Mouse (Mus musculus): ENCODE measurements around the gene Vav2. TPM values are rescaled to one million over a fixed set of nuclear protein-coding genes. Genes with fewer than 3 reads are reported as not detected.
A peak's percentile ranks its signal among the peaks of the same experiment; 100 is the strongest.

Vav2 gene
- polyA plus RNA-seq, 1 experiment from 2014 or later, result 6.8 TPM

DNA sequence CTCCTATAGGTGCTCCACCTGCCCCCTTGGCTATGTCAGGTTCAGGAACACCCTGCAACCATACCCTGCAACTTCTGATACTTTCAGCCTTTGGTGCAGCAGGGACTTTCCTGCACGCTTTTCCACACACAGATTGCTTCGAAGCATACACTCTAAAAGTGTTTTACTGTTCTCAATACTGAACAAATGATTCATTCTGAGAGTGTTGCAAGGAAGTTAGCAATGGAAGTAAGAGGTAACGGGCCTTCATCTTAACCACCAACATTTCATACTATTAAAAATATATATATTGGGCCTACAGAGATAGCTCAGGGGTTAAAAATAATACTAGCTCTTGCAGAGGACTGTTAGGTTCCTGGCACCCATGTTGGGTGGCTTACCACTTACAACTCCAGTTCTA is 132.1 kb downstream of the Vav2 start:
- no peaks in the 10 kb centered on the region for H3K27me3 ChIP-seq (ENCODE audit: control insufficient read depth, insufficient read depth, low read length)
- no peak overlapping the region for H3K9ac ChIP-seq (ENCODE audit: low read length)
- no peaks in the 10 kb centered on the region for H3K9me3 ChIP-seq (ENCODE audit: control insufficient read depth, low read length)
- no peak for ATAC-seq (ENCODE audit: insufficient number of reproducible peaks, low FRiP score, low TSS enrichment, low read depth)
- WGBS, result 95% methylated on average over 3 of the region's 3 CpGs
- H3K27ac ChIP-seq (replicated peaks; ENCODE audit: low read depth, low read length), result no peak overlapping the region
- DNase-seq (ENCODE audit: low spot score), result no peak
- H3K4me1 ChIP-seq (ENCODE audit: control insufficient read depth, insufficient read depth, low read length), result peaks cover 10% of the 10 kb centered on the region
- H3K4me2 ChIP-seq (ENCODE audit: low read depth, severe bottlenecking), result no peak overlapping the region
- no peak overlapping the region for H3K4me3 ChIP-seq (ENCODE audit: low read depth, low read length)
- peaks cover 7% of the 10 kb centered on the region; the same call in 1 of the 2 replicates for H3K36me3 ChIP-seq (ENCODE audit: control insufficient read depth, insufficient read depth, low read length)

DNA sequence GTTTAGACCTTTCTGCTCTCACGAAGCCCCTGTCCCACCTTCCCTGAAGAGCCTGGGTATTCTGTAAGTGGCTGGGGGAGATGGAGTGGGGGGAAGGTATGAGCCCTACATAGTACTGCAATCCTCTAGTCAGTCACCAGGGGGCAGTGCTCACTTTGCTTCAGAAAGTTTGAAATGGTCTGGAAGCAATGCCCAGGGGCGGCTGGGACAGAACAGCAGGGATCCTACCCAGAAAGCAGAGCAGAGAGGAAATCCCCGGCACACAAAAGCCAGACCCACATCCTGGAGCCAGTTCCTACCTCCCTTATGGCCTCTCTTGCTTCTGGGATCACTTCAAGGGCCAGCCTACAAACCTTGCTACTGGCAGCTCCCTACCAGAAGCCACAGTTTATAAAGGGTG is 137.8 kb downstream of the Vav2 start:
- Histone ChIP-seq H3K4me1 (ENCODE audit: control insufficient read depth, insufficient read depth, low read length) (peaks cover 5% of the 10 kb centered on the region; the same call in 1 of the 2 replicates), H3K36me3 (ENCODE audit: control insufficient read depth, insufficient read depth, low read length) (peaks cover 8% of the 10 kb centered on the region), H3K4me3 (ENCODE audit: low read depth, low read length) (no peak overlapping the region), H3K9ac (ENCODE audit: low read length) (0 out of 2 replicates have a peak overlapping the region, but pooled peaks have one; percentile 34), H3K4me2 (ENCODE audit: low read depth, severe bottlenecking) (peak overlapping the region; percentile 7; the same call in 1 of the 2 replicates), H3K9me3 (ENCODE audit: control insufficient read depth, low read length) (no peaks in the 10 kb centered on the region), H3K27ac (replicated peaks; ENCODE audit: low read depth, low read length) (peak overlapping the region; percentile 77), H3K27me3 (ENCODE audit: control insufficient read depth, insufficient read depth, low read length) (no peaks in the 10 kb centered on the region)
- 16% methylated on average over 3 of the region's 3 CpGs for WGBS
- ATAC-seq (ENCODE audit: insufficient number of reproducible peaks, low FRiP score, low TSS enrichment, low read depth), result peak; percentile 46; the same call in 1 of the 2 replicates
- DNase-seq (ENCODE audit: low spot score), result peak; percentile 94

DNA sequence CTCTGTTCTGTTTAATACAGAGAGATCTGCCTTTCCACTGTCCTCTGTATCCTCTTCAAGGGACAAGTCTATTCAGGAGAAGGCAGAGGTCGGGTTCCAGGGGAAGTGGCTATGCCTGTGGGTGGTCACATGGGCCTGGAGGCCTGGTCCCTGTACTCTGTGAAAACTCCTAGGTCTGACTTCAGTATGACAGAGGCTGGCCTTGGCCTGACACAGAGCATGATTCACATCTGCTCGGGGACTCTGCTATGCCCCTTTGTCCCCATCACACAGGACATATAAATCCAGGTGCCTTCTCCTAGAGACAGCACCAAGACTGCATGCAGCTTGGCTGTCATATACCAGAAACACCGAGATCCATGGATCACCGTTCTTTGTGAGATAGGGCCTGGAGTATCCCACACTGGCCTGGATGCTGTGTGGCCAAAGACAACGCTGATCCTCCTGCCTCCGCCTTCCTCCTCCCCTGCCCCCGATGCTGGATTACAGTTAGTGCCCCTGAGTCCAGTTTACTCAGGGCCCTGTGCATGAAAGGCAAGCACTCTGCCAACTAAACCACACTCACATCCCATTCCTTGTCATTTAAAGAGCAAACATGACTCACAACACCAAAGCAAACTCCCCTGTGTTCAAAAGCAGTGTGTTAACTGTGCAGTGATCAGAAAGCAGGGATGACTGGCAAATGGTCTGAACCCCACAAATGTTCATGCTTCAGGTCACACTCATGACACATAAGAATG is 139.7 kb downstream of the Vav2 start:
- H3K9me3 ChIP-seq (ENCODE audit: control insufficient read depth, low read length), result no peaks in the 10 kb centered on the region
- no peaks in the 10 kb centered on the region for H3K27me3 ChIP-seq (ENCODE audit: control insufficient read depth, insufficient read depth, low read length)
- no peak overlapping the region for H3K9ac ChIP-seq (ENCODE audit: low read length)
- H3K36me3 ChIP-seq (ENCODE audit: control insufficient read depth, insufficient read depth, low read length), result peaks cover 10% of the 10 kb centered on the region
- WGBS, result 89% methylated on average over 7 of the region's 7 CpGs
- no peak overlapping the region for H3K4me3 ChIP-seq (ENCODE audit: low read depth, low read length)
- no peak overlapping the region for H3K4me2 ChIP-seq (ENCODE audit: low read depth, severe bottlenecking)
- DNase-seq (ENCODE audit: low spot score) (no peak), ATAC-seq (ENCODE audit: insufficient number of reproducible peaks, low FRiP score, low TSS enrichment, low read depth) (no peak)
- H3K4me1 ChIP-seq (ENCODE audit: control insufficient read depth, insufficient read depth, low read length), result peaks cover 5% of the 10 kb centered on the region; the same call in 1 of the 2 replicates
- no peak overlapping the region for H3K27ac ChIP-seq (replicated peaks; ENCODE audit: low read depth, low read length)

DNA sequence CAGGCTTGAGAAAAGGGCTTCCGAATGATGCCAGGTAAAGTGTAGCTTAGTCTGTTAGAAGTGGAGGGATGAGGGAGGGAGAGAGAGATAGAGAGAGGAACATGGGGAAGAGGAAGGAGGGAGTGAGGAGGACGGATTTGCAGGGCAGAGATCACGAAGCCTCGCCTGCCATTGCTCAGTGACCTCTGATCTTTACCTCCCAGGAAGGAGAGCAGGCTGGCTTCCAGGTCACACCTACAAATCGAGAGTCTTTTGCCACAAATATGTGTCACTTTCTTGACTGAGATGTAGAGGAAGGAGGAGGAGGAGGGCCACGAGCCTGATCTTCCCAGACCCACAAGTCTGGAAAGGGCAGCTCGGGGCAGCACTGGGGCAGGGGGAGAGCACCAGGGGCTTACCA is 142.4 kb downstream of the Vav2 start:
- H3K27ac ChIP-seq (replicated peaks; ENCODE audit: low read depth, low read length), result no peak overlapping the region
- WGBS, result 63% methylated on average over 7 of the region's 7 CpGs
- no peaks in the 10 kb centered on the region for H3K27me3 ChIP-seq (ENCODE audit: control insufficient read depth, insufficient read depth, low read length)
- H3K36me3 ChIP-seq (ENCODE audit: control insufficient read depth, insufficient read depth, low read length), result peaks cover 5% of the 10 kb centered on the region
- DNase-seq (ENCODE audit: low spot score) (no peak), ATAC-seq (ENCODE audit: insufficient number of reproducible peaks, low FRiP score, low TSS enrichment, low read depth) (no peak)
- H3K4me2 ChIP-seq (ENCODE audit: low read depth, severe bottlenecking), result no peak overlapping the region
- no peaks in the 10 kb centered on the region for H3K9me3 ChIP-seq (ENCODE audit: control insufficient read depth, low read length)
- no peak overlapping the region for H3K9ac ChIP-seq (ENCODE audit: low read length)
- H3K4me3 ChIP-seq (ENCODE audit: low read depth, low read length), result no peak overlapping the region
- peaks cover 5% of the 10 kb centered on the region; the same call in 1 of the 2 replicates for H3K4me1 ChIP-seq (ENCODE audit: control insufficient read depth, insufficient read depth, low read length)

DNA sequence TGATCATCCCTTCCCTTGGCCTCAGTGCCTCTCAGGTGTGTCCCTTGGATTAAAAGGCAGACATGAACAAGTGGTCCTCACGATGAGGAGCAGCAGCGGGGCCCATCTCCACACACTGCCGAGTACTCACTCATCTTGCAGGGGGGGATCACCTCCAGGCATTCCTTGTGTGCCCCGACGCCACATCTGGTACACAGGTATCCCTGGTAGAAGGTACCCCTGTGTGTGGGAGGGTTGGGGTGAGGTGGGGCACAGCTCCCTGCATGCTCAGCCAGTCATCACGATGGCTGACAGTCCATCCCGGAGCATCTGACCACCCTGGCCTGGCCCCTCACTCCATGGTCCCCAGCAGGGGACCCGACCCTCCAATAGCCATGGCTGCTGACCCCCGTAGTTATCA is 145.1 kb downstream of the Vav2 start:
- no peaks in the 10 kb centered on the region for H3K4me1 ChIP-seq (ENCODE audit: control insufficient read depth, insufficient read depth, low read length)
- ATAC-seq (ENCODE audit: insufficient number of reproducible peaks, low FRiP score, low TSS enrichment, low read depth) (no peak), DNase-seq (ENCODE audit: low spot score) (no peak)
- WGBS, result 89% methylated on average over 9 of the region's 9 CpGs
- H3K9me3 ChIP-seq (ENCODE audit: control insufficient read depth, low read length), result no peaks in the 10 kb centered on the region
- H3K36me3 ChIP-seq (ENCODE audit: control insufficient read depth, insufficient read depth, low read length), result peaks cover 2% of the 10 kb centered on the region; the same call in 1 of the 2 replicates
- H3K4me3 ChIP-seq (ENCODE audit: low read depth, low read length), result no peak overlapping the region
- H3K9ac ChIP-seq (ENCODE audit: low read length), result no peak overlapping the region
- H3K4me2 ChIP-seq (ENCODE audit: low read depth, severe bottlenecking), result no peak overlapping the region
- H3K27me3 ChIP-seq (ENCODE audit: control insufficient read depth, insufficient read depth, low read length), result no peaks in the 10 kb centered on the region
- H3K27ac ChIP-seq (replicated peaks; ENCODE audit: low read depth, low read length), result no peak overlapping the region

DNA sequence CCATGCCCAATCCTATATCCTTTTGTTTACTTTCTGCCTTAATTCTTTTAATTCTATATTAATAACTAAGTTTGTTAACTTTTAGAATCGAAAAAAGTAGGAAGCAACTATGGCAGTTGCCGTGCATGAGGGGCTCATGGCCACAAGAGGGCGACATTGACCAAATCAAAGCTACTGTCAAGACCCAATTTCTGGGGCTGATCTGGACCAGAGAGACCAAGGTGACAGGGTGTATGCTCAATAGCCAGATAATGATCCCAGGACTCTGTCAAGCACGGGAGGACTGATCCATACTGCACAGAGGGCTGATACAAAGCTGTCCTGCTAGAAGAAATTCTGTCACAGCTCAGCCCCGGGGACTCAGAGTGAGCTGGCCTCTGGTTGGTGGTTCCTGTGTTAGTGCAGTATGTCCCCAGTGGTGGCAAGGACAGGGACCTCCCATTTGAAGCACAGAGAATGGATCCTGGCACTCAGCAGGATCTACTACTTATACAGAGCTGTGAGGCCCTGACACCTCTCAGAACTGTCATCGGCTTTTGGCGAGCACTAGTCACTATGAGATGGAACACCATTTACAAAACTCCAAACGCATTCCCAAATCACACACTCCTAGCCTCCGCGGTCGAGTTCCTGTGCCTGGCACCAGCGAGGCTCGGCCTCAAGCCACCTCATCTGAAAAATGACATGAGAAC is 145.8 kb downstream of the Vav2 start:
- Histone ChIP-seq H3K9ac (ENCODE audit: low read length) (no peak overlapping the region), H3K27ac (replicated peaks; ENCODE audit: low read depth, low read length) (no peak overlapping the region), H3K9me3 (ENCODE audit: control insufficient read depth, low read length) (no peaks in the 10 kb centered on the region), H3K4me3 (ENCODE audit: low read depth, low read length) (no peak overlapping the region), H3K4me1 (ENCODE audit: control insufficient read depth, insufficient read depth, low read length) (no peaks in the 10 kb centered on the region), H3K36me3 (ENCODE audit: control insufficient read depth, insufficient read depth, low read length) (peaks cover 2% of the 10 kb centered on the region; the same call in 1 of the 2 replicates), H3K27me3 (ENCODE audit: control insufficient read depth, insufficient read depth, low read length) (no peaks in the 10 kb centered on the region), H3K4me2 (ENCODE audit: low read depth, severe bottlenecking) (no peak overlapping the region)
- WGBS, result 68% methylated on average over 13 of the region's 13 CpGs
- DNase-seq (ENCODE audit: low spot score), result peak; percentile 84
- ATAC-seq (ENCODE audit: insufficient number of reproducible peaks, low FRiP score, low TSS enrichment, low read depth), result no peak

DNA sequence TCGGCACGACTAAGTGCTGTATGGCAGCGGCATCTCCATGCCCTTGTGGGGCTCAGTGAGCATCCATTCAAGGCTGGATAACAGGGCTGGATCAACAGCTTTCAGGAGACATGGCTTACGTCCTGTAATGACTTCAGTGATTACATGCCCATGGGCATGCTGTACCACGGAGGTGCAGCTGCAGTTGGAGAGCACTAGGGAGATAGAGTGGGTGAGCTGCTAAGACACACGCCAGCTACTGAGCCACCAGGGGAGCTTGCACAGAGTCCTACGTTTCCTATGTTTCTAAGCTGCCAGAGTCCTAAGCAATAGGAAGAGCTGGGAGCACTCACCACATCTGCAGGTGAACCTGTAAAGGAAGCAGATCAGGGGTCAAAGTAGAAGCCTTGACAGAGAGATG is 148.0 kb downstream of the Vav2 start:
- H3K4me2 ChIP-seq (ENCODE audit: low read depth, severe bottlenecking), result no peak overlapping the region
- 92% methylated on average over 7 of the region's 7 CpGs for WGBS
- ATAC-seq (ENCODE audit: insufficient number of reproducible peaks, low FRiP score, low TSS enrichment, low read depth) (no peak), DNase-seq (ENCODE audit: low spot score) (no peak)
- H3K9ac ChIP-seq (ENCODE audit: low read length), result no peak overlapping the region
- no peak overlapping the region for H3K4me3 ChIP-seq (ENCODE audit: low read depth, low read length)
- no peaks in the 10 kb centered on the region for H3K9me3 ChIP-seq (ENCODE audit: control insufficient read depth, low read length)
- no peaks in the 10 kb centered on the region for H3K4me1 ChIP-seq (ENCODE audit: control insufficient read depth, insufficient read depth, low read length)
- no peak overlapping the region for H3K27ac ChIP-seq (replicated peaks; ENCODE audit: low read depth, low read length)
- peaks cover 8% of the 10 kb centered on the region; the same call in 1 of the 2 replicates for H3K36me3 ChIP-seq (ENCODE audit: control insufficient read depth, insufficient read depth, low read length)
- H3K27me3 ChIP-seq (ENCODE audit: control insufficient read depth, insufficient read depth, low read length), result no peaks in the 10 kb centered on the region

DNA sequence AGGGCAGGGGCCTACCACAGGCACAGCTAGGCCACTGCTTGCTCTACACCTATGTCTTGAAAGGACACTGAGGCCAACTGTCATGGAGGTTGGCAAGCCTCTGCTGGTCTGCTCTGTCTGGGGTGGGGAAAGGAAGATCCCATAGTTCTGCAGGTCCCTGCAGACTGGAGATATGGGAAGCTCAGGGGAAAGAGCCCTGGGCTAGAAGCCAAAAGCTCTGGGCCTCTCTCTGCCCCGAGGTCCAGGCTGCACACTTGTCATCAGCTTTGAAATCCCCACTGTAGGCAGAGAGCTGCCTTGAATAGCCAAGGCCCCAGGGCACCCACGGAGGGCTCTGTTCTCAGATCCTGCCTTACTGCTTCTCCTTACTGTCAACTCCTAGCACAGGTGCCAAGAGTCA is 158.5 kb downstream of the Vav2 start:
- no peaks in the 10 kb centered on the region for H3K27me3 ChIP-seq (ENCODE audit: control insufficient read depth, insufficient read depth, low read length)
- H3K27ac ChIP-seq (replicated peaks; ENCODE audit: low read depth, low read length), result no peak overlapping the region
- no peak overlapping the region for H3K4me2 ChIP-seq (ENCODE audit: low read depth, severe bottlenecking)
- H3K9ac ChIP-seq (ENCODE audit: low read length), result no peak overlapping the region
- no peaks in the 10 kb centered on the region for H3K4me1 ChIP-seq (ENCODE audit: control insufficient read depth, insufficient read depth, low read length)
- ATAC-seq (ENCODE audit: insufficient number of reproducible peaks, low FRiP score, low TSS enrichment, low read depth) (no peak), DNase-seq (ENCODE audit: low spot score) (no peak)
- H3K36me3 ChIP-seq (ENCODE audit: control insufficient read depth, insufficient read depth, low read length), result peaks cover 14% of the 10 kb centered on the region
- WGBS, result 78% methylated on average over 2 of the region's 2 CpGs
- H3K4me3 ChIP-seq (ENCODE audit: low read depth, low read length), result no peak overlapping the region
- no peaks in the 10 kb centered on the region for H3K9me3 ChIP-seq (ENCODE audit: control insufficient read depth, low read length)

All from limb, embryonic 11.5 days (tissue).